Mouse (Mus musculus) 3134 (cell line): ENCODE measurements around the gene Zfp629.

Experiments
- DNase-seq: peaks from one replicate; pipeline ENCODE4 v3.0.0-alpha.2; 2011; ENCODE audit warnings: low spot score; ENCODE audit not compliant: insufficient read length; ENCODE audit errors: extremely low read depth

The Zfp629 gene

DNA sequence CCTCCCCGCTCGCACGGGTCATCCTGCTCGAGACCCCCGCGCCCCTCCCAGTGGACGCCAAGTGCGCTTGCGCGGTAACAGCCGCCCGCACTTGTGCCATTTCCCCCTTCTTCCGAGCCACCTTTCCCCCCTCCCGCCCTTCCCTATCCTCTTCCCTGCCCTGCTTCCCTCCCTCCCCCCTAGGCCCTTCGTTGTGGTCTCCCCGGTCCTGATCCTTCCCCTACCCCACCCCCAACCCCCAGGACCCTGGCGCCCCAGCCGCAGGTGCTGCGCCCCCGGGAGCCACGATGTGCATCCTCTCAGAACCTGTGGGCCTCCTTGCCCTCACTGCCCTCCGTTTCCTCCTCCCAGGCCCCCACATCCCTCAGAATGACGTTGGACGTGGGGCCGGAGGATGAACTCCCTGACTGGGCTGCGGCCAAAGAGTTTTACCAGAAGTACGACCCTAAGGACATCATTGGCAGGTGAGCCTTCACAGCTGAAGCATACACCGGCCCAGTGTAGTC, 42.0 kb downstream of the Zfp629 start:
- DNase-seq: peak; percentile 30

DNA sequence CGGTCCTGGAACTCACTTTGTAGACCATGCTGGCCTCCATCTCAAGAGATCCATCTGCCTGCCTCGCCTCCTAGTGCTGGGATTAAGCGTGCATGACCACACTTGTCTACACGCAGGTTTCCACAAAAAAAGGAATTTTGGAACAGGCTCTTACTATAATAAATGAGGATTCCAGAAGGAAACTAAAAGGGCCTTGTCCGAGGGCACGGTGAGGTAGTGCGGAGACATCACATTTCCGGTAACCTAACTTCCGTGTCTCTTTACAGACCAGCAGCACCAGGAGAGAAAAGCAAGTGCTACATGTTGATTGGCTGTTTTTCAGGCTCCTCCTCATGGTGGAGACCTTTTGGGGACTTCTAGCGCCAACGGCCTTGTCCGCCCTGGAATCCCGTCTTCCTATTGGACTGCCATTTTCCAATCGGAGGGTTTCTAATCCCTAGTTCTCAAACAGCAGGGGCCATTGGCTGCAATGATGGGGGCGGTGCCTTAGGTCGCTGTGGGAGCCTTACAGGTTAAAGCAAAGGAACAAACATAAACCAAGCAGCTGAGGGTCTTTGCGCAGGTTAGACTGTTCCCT, 42.6 kb downstream of the Zfp629 start, which contains the start of gene Phkg2:
Gene Phkg2 (plus strand): TSS at position 446 of the 577 bp plus-strand sequence.
- peak; percentile 85 for DNase-seq

- peak; percentile 32 for DNase-seq
Measured at GRCm38 (mm10) chr7:127564381-127565150, 51.0 kb downstream of the Zfp629 start.

- DNase-seq: no peak
Measured at GRCm38 (mm10) chr7:127561340-127561858, 54.2 kb downstream of the Zfp629 start, which contains the start of gene Tmem265. TSS of gene Tmem265 (plus strand) at chr7:127561390.

- DNase-seq: no peak
Measured at GRCm38 (mm10) chr7:127560580-127560979, 55.0 kb downstream of the Zfp629 start.
